Mouse (Mus musculus) stomach, adult 2 months (tissue): ENCODE results near the gene Maob. TPM values are rescaled to one million over a fixed set of nuclear protein-coding genes. Genes with fewer than 3 reads are reported as not detected.

Experiments
- polyA plus RNA-seq: library from polyadenylated mRNA; depleted of rRNA; stranded (reverse); fragments of >200 nt; gene quantifications from 2 replicates; pipeline ENCODE4 v1.2.3, GENCODE M21; 2012; rRNA removed

Maob gene
- 0.47 and 1.0 TPM in 2 replicates for polyA plus RNA-seq

GRCm38 (mm10) chrX:16817261-16817769, at the start of gene Maob:
TSS of gene Maob (minus strand) at chrX:16817366.

Other genes with a start within 250 kb of the Maob start
- gene Maoa, start 197.7 kb downstream of the Maob start, polyA plus RNA-seq: 0.16 and 0.30 TPM in 2 replicates
- 0.10 and 0.11 TPM in 2 replicates for gene Ndp, start 94.4 kb upstream of the Maob start, polyA plus RNA-seq